Mouse (Mus musculus) heart, adult 8-10 months (tissue): ENCODE measurements around the gene Tmbim6. TPM values are rescaled to one million over a fixed set of nuclear protein-coding genes. Genes with fewer than 3 reads are reported as not detected.
A peak's percentile ranks its signal among the peaks of the same experiment; 100 is the strongest.

Experiments used
- DNase-seq: peaks from one replicate; pipeline ENCODE4 v3.0.0; 2022; ENCODE audit warnings: low spot score
- total RNA-seq, 4 experiments: library from RNA; stranded (reverse); gene quantifications; 2 replicates each; pipeline ENCODE4 v1.2.4; 2022

Gene Tmbim6
- 100 to 1,000 TPM; 230 to 269 (median 248) TPM for total RNA-seq

DNA sequence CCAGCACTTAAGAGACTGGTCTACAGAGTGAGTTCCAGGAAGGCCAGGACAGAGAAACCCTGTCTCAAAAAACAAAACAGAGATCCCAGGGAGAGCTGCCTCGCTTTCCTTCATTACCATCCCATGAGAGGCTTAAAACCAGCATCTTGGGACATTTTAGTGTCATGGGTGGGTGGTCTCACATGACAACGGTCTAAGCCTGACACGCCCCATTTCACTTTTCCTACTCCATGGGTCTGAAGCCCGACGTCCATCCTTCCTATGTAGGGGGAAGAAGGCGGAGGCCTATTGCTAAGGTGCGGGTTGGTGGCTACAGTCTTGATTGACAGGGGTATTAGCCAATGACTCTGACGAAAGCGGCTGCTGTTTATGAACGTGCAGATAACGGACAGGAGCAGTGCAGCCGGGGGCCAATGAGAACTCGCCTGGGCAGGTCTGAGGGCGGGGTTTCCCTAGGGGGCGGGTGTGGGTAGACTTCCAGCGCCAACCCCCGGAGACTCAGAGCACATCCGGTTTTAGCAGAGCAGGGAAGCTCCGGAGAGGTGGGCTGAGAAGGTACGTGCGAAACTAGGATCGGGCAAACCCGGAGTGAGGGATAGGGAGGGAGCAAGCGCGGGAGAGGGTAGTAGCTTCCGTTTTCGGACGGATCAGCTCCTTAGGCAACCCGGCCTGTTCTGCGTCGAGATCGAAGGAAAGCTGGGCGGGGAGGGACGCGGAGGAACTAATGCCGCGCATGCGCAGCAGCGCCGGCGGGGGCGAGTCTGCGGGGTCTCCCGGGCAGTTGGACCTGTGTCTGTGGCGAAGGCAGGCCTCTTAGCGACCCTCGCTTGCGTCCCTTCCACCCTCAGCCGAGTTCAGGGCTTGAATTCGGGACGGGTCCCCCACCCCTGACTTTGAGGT, at the start of gene Tmbim6:
Tmbim6 (plus strand) TSS at position 397 of the 900 bp plus-strand sequence.
- peak; percentile 100 for DNase-seq

DNA sequence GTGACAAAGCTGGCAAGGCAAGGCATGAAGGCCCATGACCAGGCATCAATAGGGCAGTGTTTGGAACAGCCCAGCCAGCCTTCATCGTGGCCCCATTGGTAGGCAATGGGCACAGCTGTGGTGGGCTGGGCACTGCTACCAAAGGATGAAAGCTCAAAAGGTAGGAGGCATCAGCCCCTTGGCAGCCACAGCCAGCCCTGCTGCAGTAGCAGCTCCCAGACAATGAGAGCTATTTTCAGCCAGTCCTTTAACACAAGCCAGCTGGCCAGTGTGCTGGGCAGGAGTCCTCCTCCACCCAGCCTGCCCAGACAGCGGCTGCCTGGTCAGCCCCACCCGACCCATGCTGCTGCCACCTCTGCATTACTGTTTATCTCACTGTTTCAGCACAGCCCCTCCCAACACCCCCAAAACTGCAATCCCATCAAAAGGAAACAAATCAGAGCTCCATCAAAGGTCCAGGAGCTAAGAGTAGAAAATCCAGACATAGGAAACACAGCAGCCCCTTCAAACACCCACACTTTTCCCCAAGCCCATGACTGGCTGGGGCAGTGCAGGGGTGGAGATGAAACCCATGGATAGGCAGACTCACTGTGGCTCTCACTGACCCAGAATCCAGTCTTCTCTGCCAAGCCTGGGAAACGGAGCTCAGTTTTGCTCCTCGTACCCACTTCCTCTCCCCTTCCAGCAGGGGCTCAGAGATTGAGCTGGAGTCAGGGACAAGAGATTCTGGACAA, 49.1 kb upstream of the Tmbim6 start:
- peak; percentile 69 for DNase-seq

DNA sequence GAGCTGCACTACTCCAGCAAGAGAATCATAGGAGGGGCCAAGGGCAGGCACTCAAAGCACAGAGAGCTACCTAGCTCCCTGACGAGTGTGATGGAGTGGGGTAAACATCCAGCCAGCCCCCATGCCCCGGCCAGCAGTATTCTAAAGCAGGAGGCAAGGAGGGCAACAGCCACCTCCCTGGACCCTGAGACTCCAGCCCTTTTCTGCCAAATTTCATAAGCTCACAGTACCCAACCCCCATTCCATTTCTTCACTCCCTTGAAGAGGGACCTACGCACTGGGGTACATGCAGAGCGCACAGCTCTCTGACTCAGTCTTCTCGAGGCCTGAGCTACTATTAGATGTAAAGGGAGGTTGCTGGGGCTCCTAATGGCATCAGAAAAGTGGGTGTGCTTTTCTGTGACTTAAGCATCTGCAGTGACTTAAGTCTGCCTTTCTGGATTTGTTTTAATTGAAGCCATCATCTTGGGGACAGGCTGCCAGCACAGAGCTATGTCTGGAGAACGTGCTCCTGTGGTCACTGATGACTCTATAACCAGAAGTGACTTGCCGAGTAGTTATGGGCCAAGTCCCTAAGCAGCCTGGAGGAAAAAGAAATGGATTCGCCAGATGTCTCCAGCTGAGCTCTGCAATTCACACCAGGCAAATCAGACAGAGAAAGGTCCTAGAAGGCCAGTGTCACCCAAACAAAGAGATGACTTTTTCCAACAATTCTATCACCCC, 48.4 kb upstream of the Tmbim6 start:
- DNase-seq, result peak; percentile 79

DNA sequence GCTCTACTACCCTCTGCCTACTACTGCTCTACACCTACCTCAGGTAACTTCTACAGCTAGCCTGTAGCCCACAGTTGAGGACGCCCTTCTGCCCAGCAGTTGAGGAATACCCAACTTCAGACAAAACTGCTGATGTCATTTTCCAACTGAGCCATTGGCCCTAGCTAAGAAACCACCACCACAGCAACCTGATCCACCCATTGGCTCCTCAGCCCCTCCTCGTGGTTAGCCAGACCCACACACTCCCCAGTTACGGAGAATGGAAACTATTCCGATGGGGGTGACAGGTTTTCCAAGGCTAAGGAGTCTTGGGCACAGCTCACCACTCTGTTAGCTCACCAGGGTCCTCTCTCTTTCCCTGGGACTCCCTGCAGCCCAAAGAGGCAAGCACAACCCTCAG, 47.7 kb upstream of the Tmbim6 start:
- DNase-seq, result no peak

DNA sequence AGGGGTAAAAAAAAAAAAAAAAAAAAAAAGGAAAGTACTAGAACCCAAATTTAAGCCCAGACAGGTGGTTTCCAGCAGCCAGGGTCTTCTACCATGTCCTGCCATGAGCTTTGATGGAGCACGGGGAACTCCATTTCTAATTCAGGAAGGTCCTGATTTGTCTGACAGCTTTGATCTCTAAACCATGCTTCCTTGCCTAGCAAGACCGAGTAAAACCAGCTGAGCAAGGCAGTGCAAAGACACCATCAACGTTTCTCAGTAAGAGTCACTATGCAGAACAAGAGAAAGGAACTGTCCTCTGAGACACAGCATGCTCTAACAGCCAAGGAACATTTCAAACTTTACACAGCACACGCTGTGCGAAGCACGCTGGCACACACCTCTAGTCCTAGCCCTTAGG, 41.1 kb upstream of the Tmbim6 start:
- no peak for DNase-seq

DNA sequence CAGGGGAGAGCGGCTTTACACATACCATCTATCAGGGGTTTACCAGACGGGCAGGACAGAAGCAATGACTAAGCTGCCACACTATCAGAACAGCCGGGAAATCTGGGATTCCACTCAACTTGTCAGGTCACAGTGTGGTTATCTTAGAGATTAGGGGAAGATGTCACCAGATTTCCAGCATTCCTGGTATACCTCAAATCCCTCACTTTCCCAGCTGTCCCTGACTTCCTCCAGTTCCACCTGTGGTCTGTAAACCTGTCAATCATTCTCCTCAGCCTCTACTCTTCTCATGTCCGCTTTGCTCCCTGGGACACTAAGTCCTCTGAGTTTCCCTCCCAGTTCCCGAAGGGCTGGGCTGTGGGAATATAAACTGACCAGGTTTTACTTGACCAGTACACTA, 40.4 kb upstream of the Tmbim6 start:
- DNase-seq, result no peak

DNA sequence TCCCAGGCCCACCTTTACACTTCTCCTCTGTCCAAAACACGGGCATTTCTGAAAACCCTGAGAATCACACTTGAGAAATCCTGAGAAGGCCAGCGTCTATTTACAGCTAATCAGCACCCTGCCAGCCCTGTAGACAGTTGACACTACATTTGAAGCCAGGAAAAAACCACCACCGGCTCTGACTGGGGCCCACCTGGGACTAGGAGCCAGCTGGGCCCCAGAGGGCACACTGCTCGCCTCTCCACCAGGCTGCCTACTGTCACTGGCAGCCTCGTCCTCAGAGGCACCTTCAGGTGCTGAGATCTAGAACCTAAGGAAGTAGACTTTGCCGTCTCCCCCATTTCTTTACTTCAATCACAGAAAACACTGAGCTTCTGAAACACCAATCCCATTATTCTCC, 37.0 kb upstream of the Tmbim6 start:
- DNase-seq, result no peak

DNA sequence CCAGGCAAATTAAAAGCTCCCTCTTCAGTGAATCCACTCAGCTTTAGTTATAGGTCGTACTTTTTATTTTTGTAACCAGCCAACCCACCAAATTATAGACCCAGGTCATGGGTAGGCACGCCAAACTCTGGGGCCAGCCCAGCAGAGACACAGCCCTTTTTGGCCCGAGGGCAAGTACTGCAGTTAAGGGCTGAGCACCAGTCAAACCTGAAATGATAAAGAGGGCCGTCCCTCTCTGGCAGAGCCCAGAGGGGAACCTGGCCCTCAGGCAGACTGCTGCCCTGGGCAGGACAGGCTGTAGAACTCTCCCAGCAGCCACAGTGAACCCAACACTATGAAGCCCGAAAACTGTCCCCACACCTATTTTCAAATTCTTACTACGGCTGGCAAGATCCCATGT, 36.2 kb upstream of the Tmbim6 start:
- no peak for DNase-seq

DNA sequence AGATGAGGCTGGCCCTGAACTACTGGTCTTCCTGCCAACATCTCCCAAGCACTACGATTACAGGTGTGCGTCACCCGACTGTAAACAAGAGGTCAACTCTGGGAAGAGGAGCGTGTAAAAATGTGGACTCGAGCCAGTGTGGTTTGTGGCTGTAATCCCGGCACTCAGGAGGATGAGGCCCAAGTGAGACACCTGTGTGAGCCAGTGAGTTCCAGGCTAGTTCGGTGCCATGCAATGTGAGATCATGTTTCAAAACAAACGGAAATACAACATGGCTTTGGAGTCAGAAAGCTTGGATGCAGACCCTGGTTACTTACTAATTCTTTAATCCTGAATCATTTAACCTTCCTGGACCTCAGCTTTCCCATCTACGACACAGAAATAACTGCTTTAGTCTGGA, 33.7 kb upstream of the Tmbim6 start:
- DNase-seq, result no peak

DNA sequence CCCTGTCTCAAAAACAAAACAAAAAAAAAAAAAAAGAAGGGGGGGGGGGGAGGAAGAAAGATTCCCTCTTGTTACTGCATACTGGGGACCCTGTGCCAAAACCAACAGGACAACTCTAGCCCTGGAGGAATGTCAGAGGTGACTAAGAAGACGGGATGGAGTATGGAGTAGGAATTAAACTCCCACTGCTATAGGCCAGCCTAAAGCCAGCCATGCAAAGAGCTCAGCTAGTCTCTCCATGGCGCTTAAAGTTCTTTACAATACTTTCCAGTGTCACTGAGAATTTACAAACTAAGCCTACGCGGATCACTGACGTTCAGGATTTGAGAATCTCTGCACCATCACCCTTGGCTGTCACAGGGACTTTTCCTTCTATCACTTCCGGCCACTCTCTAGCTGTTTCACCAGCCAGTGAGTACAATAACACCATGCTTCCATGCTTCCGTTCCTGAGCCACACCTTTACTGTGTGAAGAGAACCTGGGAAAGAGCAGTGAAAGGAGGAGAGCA, 28.6 kb upstream of the Tmbim6 start:
- DNase-seq, result no peak

DNA sequence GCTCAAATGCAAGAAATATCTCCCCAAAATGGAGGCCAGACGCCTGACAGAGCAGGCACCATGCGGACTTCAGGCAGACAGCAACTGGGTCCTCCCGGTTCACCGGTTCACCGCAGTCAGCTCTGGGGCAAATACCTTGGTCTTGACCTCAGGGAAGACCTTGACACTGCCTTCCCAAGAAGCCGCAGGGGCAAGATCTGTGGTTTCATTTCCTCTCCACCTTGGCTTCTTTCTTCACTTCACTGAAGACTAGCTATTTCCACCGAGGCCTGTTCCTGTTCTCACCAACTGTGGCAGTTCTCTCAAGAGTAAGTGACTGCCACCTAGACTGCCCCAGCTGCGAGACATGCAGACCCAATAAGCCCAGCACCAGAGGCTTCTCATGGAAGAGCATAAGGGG, 27.8 kb upstream of the Tmbim6 start:
- no peak for DNase-seq

DNA sequence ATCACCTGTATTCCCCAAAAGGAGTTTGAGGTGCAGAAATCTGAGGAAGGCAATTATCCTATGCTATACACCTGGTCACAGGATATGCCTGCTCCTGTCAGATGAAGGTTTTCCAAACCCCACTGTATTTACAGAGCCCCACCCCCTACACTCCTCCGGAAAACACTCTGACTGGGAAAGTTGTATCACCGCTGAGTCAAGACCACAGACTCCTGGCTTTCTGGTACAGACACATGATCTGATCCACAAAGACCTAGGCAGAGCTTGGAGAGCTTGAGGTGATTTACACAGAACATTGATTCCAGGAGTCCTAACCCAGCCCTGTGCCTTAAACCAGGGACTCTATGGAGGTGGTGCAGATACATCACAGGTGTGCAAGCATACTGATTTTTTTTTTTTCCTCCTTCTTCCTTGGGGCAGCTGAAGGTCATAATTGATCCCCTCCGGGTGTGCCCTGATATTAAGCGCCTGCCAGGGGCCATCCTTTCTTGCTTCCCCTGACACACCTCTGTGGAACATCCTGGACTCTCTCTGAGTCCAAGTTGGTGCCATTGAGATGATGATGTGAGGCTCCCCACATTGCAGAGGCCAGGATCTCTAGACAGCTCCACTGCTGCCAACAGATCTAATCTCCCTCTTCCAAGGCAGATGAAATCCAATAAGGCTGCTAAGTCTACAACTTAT, 24.0 kb upstream of the Tmbim6 start:
- DNase-seq, result no peak

DNA sequence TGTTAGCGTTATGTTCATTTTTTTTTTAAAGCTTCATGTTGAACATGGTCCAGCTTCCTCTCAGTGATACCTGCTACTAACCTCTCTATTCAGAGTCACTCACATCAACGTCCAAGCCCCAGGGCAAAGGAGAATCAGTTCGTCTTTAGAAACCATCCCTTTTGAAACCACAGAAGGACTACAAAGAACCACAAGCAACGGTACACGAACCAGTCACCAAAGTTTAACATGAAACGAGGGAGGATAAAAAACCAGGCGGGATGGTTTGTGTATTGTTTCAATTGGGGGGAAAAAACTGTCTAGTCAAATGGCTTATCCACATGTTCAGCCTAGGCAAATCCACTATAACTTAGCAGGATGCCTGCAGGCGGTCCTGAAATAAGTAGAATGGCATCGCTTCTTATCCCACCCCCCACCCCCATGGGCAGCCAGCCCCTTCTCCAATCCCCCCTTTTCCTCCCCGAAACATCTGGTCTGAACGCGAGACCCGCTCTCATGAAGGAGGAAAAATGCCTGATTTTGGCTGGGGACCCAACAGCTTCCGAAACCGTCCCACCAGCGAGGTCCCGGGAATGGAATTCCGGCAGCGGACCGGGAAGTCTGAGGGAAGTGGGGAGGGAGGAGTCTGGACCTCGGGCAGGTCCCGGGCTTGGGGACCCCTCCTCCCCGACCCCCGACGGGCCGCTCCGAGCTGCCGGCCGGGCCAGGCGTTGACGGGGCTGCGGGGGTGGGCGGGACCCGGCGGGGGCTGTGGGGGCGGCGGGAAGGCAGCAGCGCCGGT, 23.1 kb upstream of the Tmbim6 start:
- DNase-seq, result peak; percentile 48

DNA sequence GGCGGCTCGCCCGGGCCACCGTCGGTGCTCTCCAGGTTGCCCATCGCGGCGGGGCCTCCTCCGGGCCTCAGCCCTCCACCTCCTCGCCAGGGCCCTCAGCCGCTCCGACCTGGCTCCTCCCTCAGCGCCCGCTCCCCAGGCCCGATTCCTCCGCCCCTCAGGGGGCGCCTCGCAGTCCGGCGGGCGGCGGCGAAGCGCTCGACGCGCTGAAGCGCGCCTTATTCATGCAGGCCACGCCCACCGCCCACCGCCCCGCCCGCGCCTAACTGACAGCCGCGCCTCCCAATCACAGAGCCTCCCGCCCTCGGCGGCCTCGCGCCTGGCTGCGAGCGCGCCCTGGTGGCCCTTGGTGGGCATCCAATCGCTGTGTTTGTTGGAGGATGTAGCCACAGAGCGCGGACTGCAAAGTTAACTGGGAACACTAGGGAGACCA, 22.4 kb upstream of the Tmbim6 start, which contains the start of gene Fmnl3:
Fmnl3 (minus strand) TSS at position 224 of the 433 bp plus-strand sequence.
- DNase-seq, result peak; percentile 96

DNA sequence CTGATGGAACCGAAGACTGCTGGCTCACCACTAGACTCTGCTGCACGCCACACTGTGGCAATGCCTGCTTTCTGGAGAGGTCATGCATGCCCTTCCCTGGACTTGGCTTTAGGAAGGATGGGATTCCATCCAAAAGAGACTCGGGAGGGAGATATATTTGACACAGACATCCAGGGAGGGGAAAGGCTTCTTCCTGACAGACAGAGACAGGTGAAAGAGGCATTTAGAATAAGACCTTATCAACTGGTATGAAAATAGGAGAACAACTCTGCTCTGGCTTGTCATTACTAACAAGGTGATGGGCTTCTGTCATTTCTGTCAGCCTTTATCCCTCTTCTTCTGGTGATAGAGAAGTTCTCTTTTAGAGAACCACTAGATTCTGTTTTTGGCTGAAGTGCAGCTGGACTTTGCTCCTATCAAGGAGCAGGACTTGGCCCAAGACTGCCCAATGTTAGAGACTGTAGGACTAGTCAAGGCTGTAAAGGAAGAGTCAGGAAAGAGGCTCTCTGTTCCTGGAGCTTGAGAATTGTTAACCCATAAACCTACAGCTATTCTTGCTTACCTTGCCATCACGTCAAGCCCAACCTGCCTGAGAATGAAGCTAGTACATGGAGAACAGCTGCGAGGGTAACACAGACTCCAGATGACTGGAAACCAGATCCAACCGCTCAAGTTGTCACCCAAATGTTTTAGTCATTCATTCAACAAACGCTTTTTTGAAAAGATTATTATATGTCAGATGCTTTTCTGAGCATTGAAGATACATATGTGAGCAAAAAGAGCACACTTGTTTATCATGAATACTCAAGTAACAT, 20.9 kb upstream of the Tmbim6 start:
- DNase-seq, result no peak

DNA sequence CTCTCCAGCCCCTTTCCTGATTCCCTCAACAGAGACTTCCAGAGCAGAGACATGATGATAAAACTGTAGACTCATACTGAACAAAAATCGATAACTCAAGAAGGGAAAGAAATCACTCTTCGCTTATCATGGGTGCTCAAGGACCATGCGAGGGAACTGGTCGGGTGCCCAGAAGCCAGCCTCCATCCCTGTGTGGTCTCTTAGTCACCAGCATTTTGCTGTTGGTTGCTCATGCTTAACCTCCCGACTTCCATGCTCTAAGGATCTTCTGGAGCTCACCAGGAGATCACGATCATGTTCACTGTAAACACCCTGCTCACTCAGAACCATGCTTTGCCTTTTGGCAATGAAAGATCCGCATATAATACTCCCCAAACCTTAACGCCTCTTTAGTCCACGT, 19.9 kb upstream of the Tmbim6 start:
- DNase-seq, result no peak

DNA sequence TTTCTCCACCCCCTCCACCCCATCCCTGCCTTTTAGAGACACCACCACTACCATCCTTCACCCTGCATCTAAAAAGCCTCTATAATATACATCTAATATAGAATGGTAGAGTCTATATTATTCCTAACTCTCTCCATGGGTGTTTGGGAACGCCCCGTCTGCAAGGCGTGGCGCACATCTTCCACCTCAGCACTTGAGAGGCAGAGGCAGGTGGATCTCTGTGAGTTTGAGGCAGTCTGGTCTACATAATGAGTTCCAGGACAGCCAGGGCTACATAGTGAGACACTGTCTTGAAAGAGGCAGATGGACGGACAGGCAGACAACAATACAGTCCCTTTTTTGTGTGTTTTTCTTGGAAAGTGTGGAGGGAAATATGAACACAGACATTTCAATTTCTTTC, 17.6 kb upstream of the Tmbim6 start:
- DNase-seq, result no peak

DNA sequence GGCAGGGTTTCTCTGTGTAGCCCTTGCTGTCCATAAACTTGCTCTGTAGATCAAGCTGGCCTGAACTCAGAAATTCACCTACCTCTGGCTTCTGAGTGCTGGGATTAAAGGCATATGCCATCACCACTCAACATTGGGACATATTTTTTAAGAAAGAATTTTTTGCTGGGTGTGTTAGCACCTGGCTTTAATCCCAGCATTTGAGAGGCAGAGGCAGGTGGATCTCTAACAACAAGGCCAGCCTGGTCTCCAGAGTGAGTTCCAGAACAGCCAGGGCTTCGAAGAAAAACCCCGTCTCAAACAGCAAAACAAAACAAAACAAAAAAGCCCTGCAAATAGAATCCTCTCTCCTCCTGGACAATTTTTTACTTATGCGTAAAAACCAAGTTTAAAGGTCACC, 17.1 kb upstream of the Tmbim6 start:
- no peak for DNase-seq

DNA sequence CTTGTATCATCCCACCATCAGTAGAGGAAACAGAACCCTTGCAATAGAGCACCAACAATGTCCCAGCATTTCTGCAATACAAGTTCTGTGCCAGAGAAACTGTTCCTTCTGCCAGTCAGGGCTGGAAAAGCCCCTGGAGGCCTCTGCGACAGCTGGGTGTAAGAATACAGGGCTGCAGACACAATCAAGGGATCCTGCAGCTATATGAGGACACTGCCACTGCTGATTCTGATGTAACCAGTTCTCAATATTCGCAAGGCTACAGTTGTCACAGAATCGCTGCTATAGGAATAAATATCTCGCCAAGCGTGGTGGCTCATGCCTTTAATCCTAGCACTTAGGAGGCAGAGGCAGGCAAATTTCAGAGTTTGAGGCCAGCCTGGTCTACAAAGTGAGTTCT, 16.4 kb upstream of the Tmbim6 start:
- no peak for DNase-seq

DNA sequence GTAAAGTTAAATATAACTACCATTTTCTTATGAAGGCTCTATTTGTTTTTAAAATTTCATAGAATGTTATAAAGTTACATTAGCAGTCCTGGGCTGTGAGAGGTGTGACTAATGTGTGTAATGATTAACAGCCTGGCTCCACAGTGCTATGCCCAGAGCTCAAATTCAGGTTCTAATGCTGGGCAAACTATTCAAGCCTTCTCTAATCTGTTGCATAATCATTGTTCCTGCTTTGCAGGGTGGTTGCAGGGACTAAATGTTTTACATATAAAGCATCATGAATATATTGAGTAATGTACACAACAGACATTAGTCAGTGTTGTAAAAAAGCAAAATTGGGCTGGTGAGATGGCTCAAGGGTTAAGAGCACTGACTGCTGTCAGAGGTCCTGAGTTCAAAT, 9.8 kb upstream of the Tmbim6 start:
- DNase-seq, result no peak
